Mouse (Mus musculus) layer of hippocampus, postnatal 36 days (tissue): ENCODE data around the gene Def6. TPM values are rescaled to one million over a fixed set of nuclear protein-coding genes. Genes with fewer than 3 reads are reported as not detected.
A peak's percentile ranks its signal among the peaks of the same experiment; 100 is the strongest.
"Not testable (repeated sequence)": the region's sequence is repeated elsewhere in the genome, so short reads cannot be mapped to it uniquely, and the experiment has no call there.

Experiments
- DNase-seq, 2 experiments: peaks; one replicate each; pipeline ENCODE4 v3.0.0; 2022
- total RNA-seq, 2 experiments: library from RNA; stranded (reverse); gene quantifications; 2 replicates each; pipeline ENCODE4 v1.2.3; 2021

Gene Def6
- total RNA-seq, 2 experiments from 2014 or later, result 2.1 to 3.4 TPM

GRCm38 (mm10) chr17:28209457-28210110 lies 2.0 kb downstream of the Def6 start:
- no peak for DNase-seq

- no peak for DNase-seq
Observed at GRCm38 (mm10) chr17:28211921-28212341, 4.4 kb downstream of the Def6 start.

GRCm38 (mm10) chr17:28212391-28212790 lies 4.8 kb downstream of the Def6 start:
- DNase-seq, result no peak

GRCm38 (mm10) chr17:28213236-28213635 lies 5.7 kb downstream of the Def6 start:
- DNase-seq, result no peak

DNA sequence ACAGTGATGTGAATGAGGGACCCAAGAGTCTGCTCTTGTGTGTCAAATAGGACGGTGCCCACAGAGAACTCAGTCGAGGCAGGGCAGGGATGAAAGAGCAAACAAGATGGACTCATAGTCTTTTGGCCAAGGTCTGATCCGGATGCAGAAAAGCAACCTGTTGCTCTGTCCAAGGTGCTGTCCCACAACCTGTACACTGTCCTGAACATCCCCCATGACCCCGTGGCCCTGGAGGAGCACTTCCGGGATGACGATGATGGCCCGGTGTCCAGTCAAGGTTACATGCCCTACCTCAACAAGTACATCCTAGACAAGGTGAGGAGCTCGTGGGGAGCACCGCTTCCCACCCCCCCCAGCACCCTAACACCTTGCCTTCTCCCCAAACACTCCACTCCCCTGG lies 9.2 kb downstream of the Def6 start:
- DNase-seq, result no peak

DNA sequence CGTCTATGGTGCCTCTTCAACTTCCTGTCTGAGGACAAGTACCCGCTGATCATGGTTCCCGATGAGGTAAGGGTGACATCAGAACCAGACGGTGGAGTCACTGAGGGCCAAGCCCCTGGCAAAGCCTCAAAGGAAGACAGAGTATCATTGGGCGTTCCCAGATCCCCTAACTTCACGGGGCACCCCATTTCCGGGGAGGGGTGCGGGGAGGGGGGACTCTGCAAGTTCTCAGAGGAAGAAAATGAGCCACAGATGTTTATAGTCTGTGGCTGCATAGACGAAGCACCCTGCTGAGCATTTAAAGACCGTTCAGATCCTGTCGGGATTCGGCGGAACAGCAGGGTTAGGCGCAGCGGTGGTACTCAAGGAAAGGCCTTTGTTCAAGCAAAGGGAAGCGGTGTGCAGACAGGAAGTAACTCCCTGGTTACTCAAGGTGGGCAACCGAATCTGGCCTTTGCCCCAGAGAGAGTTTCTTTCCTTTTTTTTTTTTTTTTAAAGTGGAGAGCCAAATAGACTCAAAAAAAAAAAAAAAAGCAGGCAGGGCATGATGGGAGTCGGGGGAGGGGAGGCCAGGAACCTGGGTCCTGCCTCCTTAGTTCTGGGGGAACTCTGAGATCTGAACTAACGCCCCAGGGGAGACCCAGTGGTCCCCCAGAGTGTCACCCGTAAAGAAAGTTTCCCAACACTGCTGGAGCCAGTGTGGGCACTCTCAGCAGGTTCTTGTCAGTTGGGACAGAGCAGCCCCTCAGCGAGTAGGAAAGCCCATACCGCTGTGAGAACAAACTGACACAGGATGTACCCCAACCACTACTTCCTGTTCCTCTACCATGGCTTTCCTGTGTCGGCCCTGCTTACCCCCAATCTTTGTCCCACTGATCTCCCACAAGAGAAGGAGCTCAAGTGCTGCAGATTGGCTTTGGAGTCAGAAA lies 10.4 kb downstream of the Def6 start:
- DNase-seq, result no peak

DNA sequence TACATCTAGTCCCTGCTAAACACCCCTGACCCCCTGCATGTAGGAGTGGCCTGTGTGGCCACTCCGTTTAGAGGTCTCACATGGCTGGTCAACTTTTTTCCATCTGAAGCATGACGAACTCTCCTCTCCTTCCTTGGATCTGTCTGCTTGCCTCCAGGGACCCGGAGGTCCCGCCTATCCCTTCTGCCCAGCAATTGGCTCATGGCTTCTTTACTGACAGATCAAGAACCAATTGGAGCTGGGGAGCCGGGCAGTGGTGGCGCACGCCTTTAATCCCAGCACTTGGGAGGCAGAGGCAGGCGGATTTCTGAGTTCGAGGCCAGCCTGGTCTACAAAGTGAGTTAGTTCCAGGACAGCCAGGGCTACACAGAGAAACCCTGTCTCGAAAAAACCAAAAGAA lies 14.9 kb downstream of the Def6 start:
- DNase-seq, result not testable (repeated sequence)

GRCm38 (mm10) chr17:28223561-28224391 lies 16.2 kb downstream of the Def6 start:
- peak; percentile 79 to 82 for DNase-seq

- no peak for DNase-seq
Observed at GRCm38 (mm10) chr17:28224615-28225014, 17.0 kb downstream of the Def6 start.

DNA sequence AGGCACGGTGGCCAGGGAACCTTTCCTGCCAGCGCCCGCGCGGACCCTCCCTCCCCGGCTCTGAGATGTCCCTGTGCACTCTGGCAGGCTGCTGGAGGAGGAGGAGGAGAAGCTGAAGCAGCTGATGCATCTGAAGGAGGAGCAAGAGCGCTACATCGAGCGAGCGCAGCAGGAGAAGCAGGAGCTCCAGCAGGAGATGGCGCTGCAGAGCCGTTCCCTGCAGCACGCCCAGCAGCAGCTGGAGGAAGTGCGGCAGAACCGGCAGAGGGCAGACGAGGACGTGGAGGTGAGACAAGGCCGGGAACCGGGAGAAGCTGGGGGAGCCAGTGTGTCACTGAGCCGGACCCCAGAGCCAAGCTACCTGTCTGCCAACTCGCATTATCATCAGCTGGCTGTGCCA lies 18.4 kb downstream of the Def6 start:
- DNase-seq, result peak; percentile 90 to 91

DNA sequence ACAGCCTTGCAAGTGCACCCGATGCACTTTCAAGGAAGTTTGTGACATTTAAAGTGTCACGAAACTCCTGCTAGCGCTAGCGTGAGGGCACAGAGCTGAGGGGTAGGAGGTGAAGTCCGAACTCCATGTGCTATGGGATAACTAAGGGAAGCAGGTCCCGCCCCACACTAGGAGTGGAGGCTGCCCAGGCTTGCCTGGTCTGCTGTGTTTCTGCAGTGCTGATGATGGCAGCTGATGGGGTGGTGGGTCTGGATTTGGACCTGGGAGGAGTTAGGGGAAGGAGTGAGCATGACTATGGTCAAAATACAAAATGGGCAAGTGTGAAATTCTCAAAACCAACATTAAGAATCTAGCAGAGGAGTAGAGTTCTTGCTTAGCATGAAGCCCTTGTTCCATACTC lies 22.9 kb downstream of the Def6 start:
- no peak for DNase-seq

DNA sequence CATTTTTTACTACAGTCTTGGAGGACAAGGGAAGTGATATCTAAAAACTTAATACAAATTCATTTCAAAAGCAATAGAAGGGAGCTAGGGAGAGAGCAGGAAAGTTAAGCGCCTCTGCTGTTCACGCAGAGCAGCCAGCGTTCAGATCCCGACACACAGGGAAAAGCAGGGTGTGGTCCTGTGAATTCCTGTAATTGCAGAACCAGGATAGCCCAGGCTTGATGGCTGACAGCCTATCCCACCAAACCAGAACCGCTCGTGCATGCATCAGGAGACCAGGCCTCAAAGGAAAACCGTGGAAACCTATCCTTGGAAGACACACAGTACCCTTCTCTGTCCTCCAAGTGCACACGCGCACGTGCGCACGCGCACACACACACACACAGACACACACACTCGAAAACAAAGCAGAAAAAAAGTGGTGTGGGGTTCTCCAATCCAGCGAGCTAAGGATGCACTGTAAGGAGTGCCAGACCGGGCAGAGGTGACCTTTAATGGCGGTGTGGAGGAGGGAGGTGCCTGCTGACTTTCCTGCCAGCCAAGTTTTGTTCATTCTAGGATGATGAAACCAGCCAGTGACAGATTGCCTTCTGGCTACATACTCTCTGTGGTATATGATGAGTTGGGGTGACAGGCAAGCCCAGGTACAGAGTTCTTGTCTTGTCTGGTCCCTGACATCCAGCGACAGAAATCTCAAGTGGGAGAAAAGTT lies 23.6 kb downstream of the Def6 start:
- DNase-seq, result no peak

DNA sequence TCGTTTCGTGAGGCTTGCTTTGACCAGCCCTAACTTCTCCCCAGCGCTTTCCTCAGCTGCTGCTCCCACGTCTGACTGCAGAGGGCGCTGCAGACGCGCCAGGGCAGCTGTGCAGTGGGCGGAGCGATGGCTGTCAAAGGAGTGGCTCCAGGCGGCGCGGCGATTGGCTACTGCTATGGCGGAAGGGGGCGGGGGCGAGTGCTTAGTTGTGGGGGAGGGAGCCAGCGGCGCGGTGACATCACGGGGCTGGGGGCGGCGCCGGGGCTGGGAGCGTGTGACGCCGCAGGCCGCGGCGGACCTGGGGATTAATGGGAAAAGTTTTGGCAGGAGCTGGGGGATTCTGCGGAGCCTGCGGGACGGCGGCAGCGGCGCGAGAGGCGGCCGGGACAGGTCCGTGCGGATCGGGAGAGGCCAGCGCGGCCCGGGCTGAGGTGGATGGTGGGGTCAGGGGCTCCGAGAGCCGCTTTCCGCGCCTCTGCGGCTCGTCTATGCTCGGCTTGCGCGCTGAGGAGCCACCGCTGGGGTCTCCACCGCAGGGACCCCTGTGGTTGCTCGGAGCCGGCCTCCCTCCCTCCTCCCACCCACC lies 25.0 kb downstream of the Def6 start, which contains the start of gene Ppard:
Gene Ppard (plus strand): TSS at position 226 of the 586 bp plus-strand sequence.
- peak; percentile 95 to 96 for DNase-seq

GRCm38 (mm10) chr17:28233091-28233731 lies 25.6 kb downstream of the Def6 start:
- DNase-seq, result no peak

- DNase-seq, result no peak
Observed at GRCm38 (mm10) chr17:28234641-28235040, 27.1 kb downstream of the Def6 start.

DNA sequence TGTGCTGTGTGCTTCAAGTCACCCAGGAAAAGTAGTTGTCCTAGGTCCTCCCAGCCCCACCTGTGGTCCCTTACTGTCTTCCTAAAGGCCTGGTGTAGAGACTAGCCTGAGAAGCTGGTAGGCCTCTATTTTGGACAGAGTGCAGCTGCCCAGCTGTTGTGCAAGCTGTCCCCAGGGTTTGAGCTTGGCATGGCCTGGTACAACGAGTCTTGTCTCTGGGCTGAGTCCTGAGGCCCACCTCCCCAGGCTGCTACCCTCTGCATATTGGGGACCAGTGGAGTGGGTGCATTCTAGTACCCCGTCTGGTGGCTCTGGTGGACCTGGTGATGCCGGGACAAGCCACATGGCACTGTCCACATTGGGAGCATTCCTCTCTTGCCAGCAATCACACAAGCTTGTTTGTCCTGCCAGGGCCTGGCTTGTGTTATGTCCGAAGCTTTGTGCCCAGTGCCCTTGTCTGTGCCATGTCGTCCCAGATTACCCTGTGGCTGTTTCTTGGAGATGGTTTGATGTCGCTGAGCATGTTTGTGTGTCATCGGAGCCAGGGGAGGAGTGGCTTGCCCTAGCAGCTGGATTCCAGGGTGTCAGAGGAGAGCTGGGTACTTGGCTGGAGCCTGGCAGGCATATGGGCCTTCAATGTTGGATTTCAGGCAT lies 28.5 kb downstream of the Def6 start:
- DNase-seq, result peak in 1 of 2 experiments; percentile 23

- DNase-seq, result no peak
Observed at GRCm38 (mm10) chr17:28236636-28237015, 29.0 kb downstream of the Def6 start.

DNA sequence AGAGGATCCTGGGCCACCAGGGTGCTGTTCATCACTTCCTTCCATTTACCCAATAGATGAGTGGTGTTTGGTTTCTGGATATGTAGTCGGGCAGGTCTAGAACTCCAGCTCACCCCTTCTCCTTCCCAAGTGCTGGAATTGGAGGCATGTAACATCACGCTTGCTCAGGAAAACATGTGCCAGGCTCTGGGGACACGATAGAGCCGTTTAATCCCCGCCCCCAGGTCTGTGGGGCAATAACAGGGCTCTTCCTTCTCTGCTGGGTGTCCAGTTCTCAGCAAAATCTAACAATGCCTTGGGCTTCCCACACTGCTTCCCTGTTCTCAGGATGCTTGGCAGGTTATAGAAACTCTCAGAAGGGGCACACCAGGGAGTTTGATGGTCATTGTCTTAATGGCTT lies 29.8 kb downstream of the Def6 start:
- no peak for DNase-seq

GRCm38 (mm10) chr17:28237874-28238273 lies 30.3 kb downstream of the Def6 start:
- no peak for DNase-seq

GRCm38 (mm10) chr17:28240846-28241245 lies 33.3 kb downstream of the Def6 start:
- DNase-seq, result no peak

GRCm38 (mm10) chr17:28242296-28242695 lies 34.7 kb downstream of the Def6 start:
- no peak for DNase-seq
